Mouse (Mus musculus): Measurements from ENCODE around the gene Ccdc141.

The Ccdc141 gene

DNA sequence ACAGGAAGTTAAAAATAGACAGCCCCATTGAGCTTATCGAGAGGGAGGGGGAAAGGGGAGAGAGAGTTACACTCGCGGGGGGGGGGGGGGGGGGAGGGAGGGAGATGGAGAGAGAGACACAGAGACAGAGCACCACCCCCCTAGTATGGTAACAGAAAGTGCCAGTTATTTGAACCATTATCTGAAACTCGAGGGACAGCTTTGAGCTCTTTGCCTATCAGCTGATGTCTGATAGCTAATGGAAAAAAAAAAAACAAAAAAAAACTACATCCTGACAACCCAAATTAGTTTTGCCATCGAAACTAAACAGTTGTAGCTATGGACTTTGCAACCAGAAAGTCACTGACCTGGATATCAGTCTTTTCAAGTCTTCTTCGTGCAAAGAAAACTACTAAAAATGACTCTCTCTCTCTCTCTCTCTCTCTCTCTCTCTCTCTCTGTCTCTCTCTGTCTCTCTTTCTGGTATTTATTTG lies at the start of gene Ccdc141:
Ccdc141 (minus strand) TSS at position 4 of the 473 bp plus-strand sequence.
- no peak for DNase-seq (ENCODE audit: low spot score in 2 of 2)

DNA sequence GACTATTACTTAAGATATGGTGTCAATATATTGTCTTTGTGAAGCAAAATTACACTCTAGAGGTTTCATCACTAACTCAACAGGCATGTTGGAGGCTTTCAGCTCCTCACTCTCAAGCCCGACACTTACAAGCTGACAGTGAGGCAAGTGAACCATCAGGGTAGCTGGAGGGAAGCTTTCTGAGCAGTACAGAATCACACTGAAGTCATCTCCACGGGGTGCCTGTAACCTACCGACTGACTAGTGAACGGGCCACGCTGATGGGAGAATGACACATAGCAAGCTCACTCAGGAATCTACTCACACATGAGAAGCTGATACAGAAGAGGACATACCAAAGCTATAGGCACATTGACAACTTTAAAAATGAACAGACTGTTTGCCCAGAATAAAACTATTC lies 42.4 kb upstream of the Ccdc141 start:
- DNase-seq (ENCODE audit: low spot score in 2 of 2), result no peak

DNA sequence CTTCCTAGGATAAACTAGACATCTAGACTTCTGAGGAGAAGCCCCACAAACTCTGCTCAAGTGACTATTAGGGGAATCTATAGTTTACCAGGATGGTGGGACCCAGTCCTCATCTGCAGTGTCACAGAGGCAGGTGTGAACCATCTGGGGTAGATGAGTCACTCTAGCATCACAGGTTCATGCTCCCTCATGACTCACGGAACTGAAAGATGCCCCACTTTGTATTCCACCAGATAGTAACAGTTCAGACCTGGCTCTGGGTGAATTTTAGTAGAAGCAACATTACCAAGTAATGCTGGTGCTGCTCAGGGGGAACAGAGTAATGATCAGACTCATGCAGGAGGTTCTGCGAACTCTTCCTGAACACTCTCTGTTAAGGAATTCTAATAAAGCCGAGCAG lies 36.5 kb upstream of the Ccdc141 start:
- DNase-seq (ENCODE audit: low spot score in 2 of 2), result no peak

DNA sequence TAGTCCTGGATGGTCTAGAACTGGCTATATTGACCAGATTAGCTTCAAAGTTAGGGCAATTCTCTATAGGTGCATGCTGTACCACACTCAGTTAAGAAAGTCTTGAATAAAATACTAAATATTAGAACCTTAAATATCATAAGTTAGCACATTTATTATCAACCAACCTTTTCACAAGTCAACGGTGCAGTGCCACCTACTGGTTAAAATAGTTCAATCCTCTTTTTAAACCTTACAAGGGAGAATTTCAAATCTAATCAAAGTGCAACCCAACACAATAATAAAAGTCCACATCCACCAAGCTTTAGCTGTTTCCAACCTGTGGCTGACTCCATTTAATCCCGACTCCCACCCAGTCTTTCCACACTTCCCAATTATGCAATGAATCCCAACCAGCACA lies 33.5 kb upstream of the Ccdc141 start:
- peak in 1 of 2 experiments; percentile 36 for DNase-seq (ENCODE audit: low spot score in 2 of 2)

DNA sequence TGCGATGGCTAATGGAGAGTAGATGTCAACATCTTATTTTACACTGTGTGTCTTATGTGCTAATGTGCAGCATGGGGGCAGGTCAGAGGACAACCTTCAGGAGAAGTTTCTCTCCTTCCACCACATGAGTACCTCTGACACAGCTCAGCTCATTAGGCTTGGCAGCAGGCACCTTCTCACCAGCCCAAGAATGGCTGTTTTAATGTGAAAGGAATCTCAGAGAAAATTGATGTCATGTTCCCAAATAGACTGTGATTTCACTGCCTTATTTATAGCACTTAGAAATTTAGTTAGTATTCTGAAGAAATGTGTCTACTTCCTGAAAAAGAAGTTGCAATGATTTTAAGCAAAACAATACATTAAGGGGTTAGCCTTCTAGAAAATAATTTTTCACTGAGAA lies 31.5 kb upstream of the Ccdc141 start:
- DNase-seq (ENCODE audit: low spot score in 2 of 2), result no peak

DNA sequence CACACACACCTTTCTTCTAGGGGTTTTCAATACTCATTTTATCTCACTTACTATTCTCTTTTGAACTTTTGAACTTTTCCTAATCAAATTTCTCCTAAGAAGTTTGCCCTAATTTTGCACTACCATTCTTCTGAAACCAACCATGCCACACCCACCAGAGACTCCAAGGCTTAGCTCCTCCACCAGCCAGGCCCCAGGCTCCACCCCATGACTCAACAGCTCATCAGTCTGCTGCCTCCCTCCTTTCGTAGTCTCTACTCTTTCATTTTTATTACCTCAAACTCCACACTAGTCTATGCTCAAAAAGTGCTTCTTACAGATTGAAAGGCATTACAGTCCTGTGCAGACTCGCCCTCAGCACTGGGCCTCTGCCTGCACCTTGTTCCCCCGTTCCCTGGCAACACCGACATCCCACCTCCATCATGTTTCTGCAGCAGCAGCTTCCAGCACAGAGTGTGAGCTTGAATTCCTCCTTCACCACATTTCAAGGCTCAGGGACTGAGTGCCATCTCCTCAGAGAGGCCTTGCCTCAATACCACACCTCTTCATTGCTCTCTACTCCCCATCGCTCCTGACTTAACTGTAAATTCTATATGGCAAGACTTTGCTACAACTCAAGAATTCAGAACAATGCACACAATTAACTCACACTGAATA lies 30.6 kb upstream of the Ccdc141 start:
- no peak for DNase-seq (ENCODE audit: low spot score in 2 of 2)

DNA sequence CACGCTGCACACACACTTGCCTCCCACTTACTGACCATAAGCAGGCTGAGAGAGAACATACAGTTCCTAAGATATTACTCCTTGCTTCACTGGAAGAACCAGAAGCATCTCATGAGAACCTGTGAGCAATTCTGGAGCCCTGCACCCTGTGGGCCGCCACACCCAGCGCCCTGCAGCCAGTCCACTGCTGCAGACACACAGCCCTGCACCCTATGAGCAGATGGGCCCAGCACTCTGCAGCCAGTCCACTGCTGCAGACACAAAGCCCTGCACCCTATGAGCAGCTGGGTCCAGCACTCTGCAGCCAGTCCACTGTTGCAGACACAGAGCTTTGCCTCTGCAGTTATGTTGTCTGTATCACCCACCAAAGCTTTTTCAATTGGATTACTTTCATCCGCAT lies 29.9 kb upstream of the Ccdc141 start:
- DNase-seq (ENCODE audit: low spot score in 2 of 2), result no peak

DNA sequence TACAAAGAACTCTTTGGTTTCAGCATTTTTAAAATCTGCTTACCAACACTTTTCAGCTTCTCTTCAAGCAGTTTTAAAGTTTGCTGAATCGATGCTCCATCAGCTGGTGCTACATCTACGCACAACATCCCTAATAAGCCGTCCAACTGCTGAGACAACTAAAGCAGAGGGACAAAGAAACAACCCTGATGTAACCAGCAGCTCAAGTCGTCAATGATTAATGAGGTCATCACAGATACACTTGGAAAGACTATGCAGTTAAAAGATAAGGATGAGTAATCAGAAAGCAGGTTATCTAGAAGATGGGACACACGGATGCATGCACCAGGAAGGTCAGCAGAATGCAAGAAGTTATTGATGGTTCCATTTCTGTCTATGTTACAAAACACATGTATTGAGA lies 27.8 kb upstream of the Ccdc141 start:
- no peak for DNase-seq (ENCODE audit: low spot score in 2 of 2)

DNA sequence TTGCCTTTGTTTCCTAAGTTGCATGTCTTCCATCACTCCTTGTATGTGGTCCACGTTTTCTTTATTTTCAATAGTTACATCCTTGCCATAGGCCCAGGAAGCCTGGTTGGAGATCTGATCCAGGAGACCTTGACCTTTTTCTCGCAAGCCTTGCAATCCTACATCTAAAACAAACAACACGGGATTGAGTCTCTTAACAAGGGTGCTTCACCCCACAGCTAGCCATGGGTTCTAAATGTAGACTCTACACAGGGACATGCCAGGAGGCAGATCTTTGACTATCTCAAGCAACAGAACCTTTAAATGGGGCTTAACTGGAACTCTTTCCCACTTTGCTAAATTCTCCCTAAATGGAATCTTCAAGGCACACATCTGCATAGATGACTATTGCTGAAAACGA lies 26.4 kb upstream of the Ccdc141 start:
- DNase-seq (ENCODE audit: low spot score in 2 of 2), result no peak

DNA sequence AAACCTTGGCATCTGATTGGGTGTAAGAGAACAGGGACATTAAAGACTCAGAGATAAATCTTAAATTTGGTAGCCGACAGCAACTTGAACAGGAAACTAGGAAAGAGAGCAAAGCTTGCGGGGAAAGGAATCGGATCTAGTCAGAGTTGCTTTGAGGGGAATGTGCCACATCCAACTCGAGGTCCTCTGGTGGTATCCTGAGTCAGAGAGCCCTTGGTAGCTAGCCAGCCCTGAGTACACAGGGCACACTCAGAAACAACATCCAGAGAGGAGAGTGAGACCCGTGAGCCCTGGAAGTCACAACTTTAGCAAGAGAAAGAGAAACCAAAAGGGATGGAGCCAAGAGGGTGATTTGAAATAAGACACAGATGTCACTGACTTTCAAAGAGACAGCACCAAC lies 24.6 kb upstream of the Ccdc141 start:
- DNase-seq (ENCODE audit: low spot score in 2 of 2), result no peak

DNA sequence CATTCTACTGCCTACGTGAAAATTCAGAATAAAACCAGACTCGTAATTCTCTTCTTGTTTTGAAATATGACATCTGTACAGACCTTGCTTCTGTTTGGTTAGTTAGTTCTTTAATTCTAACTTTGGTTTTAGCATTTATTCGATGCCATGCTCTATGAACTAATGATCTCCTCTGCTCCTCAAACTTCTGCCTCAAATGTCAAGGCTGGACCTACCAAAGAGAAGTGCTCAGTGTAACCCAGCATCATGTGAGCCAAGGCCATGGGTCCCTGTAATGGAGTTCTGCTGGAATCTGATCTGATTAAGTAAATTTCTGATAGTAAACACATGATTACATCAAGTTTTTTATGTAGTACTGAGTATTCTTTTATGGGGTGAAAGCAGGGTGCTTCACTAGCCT lies 21.4 kb upstream of the Ccdc141 start:
- no peak for DNase-seq (ENCODE audit: low spot score in 2 of 2)

DNA sequence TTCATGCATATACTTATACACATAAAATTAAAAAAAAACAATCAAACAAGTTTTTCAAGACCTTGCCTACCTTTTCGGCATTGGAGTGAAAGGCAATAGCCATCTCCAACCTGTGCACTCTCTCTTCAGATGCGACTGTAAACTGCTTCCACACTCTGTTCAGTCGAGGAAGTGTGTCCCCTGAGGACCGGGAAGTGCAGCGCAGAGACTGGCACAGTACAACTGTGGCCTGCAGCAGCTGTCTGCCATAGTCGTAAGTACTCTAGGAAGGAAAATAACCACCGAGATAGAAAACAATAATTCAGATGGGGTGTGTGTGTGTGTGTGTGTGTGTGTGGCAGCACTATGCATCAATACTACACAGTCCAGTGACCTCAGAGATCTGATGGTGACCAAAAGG lies 20.5 kb upstream of the Ccdc141 start:
- no peak for DNase-seq (ENCODE audit: low spot score in 2 of 2)

DNA sequence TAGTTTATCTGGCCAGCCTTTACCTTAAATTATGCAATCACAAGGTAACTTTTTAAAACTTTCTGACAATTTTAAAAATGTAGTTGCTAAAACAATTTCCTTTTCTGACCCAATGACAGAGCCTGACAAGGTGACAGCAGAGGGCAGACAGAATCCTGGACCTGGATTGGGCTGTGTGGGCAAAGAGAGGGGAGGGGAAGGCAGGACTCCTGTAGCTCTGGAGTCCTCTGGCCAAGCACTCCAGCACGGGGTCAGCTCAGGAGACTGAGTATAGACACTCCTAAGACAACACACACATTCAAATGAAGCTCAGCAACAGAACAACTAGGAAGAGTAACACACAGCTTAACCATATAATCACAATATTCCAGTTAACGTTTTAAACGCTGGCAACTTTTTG lies 19.9 kb upstream of the Ccdc141 start:
- no peak for DNase-seq (ENCODE audit: low spot score in 2 of 2)

DNA sequence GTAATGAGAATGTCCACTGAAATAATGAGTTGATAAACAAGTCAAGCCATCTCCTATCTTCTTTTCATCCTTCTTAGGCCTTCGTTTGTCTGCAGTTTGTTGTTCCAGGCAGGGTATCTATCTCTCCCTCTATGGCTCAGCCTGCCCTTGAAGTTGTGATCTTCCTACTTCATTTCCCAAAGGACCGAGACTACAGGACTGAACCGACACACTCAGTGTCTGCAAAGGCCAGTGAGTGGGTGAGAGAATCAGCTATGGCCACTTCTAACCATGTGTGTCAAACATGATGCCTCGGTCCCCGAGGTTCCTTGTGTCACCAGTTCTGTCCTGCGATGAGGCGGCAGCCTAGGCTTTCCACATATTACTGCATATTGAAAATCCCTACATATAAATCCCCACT lies 19.2 kb upstream of the Ccdc141 start:
- no peak for DNase-seq (ENCODE audit: low spot score in 2 of 2)

DNA sequence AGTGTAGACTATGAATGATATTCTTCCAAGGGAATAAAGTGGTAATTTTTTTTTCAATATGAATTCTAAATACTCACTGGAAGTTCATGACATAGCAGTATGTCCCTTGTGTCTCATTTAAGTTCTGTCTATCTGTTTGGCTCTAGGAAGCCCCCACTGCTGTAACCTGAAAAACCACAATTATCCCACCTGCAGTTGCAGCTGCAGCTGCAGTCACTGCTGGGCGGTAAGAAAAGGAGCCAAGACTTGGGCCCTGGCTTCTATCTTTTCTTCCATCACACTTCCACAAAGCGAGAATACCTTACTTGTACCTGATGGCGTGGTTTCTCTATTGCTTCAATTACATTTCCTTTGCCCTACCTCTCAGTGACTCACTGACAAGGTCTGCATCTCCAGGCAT lies 17.1 kb upstream of the Ccdc141 start:
- peak; percentile 53 for DNase-seq (ENCODE audit: low spot score in 2 of 2)

DNA sequence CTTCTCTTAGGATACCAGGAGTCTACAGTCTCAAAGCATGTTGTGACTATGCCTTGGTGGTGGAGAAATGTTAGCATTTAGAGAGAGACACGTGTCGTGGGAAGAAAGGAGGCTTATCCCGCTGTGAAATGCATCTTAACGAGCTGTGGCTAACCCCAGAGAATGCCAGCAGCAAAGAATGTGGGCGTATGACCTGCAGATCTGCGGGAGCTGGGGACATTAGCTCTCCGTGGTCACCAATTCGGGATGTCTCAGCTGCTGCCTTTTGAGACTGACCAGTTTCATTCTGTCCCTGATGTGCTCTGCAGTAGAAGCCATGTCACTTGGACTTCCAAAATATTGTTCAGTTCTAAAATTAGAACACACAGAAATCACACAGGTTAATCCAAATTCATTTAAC lies 16.5 kb upstream of the Ccdc141 start:
- no peak for DNase-seq (ENCODE audit: low spot score in 2 of 2)

DNA sequence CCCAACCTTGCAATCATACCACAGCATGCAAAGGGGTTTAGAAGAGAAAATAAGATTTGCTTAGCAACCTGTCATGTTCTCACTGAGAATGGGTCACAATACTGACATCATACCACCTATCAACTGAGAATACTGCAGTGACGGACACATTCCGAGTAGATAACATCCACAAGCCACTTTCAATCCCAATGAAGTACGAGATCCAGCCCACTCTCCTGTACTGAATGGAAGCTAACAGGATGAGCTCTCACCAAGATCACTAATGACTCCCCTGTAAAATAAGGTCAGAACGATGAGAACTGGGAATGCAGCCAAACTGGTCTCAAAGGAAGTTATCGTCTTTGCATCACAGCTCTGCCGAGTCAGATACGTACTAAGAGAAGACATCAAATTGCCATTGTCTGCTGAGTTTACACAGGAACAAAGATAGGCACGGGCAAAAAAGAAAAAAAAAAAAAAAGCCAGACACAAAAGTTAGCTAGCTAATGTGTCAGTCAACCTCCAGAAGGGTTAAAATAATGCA lies 13.7 kb upstream of the Ccdc141 start:
- DNase-seq (ENCODE audit: low spot score in 2 of 2), result no peak

DNA sequence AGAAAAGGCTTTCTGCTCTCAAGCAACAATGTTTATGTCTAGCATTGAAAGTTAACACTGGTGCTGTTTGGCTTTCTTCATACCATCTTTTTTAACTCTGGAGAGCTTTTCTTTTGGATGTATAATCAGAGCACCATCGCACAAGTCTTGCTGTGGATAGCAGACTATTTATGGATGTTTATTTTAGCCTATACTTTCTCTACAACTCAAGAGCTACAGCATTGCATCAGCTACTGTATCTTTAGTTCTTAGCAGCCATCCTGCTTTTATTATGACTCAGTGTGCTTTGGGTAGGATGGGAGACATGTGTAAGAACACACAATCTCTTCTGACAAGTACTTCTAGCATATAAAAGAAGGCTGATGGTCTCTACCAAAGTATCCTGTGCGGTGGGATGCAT lies 13.2 kb upstream of the Ccdc141 start:
- no peak for DNase-seq (ENCODE audit: low spot score in 2 of 2)

DNA sequence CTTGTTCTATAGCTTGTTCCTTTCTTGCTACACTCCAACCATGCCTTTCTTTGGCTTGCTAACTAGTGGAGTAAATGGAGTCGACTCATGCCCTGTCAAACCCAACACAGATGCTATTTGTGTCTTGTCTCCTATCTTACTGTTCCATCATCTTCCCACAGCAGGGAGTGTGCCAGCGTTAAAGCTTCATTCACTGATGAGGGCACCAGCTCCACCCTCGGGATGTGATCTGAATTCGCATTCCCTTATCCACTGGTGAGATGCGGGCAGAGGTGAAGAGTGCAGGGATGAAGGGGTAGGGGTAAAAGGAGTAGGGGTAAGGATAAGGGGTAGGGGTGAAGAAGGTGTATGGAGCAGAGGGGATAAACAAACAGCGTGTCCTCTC lies 12.6 kb upstream of the Ccdc141 start:
- DNase-seq (ENCODE audit: low spot score in 2 of 2), result no peak

DNA sequence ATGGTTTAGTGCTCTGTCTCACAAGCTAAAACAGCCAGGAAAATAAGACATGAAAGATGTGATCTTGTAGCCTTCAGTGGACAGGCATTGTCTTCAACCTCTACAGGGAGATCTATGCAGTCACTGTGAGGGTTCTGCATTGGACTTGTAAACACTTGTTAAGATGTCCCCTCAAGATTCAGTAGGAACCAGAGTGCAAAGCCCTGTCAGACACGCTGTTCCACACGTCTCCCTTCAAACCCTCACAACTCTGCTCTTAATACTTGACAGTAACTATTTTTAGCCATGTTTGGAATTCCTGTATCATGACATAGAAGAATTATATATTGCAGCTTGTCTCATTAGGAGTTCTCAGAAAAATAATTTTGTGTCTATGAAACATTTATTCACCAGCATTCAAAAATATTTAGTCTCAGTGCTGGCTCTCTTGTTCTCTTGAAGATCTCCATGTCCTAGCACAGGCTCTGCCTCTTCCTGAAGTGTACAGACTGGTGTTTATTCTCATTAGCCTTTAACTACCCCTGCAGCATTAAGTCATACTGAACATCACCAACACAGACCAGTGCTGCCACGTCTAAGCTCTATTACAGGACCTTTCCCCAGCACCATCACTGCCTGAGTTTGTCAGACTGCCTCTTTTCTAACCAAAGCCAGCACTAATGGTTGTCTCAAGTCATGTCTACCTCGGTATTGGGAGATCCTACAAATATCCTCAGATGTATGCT lies 12.0 kb upstream of the Ccdc141 start:
- DNase-seq (ENCODE audit: low spot score in 2 of 2), result no peak

DNA sequence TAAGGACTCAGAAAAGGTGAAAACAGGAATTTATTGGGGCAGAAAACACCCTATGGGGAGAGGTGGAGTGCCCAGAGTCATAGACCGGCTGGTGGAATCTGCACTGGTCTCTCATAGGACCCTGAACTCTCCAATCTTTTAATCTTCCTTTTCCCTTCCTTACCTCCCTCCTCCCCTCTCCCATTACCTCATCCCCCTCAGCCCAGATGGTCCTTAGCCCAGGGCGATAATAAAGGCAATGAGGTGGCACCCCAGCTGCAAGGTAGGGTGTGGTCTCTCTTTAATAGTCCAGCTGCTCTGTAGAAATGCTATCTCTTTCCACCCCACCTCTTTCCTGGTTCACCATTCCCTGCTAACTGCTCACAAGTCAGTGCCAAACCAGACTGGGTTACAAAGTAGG lies 7.0 kb upstream of the Ccdc141 start:
- no peak for DNase-seq (ENCODE audit: low spot score in 2 of 2)

DNA sequence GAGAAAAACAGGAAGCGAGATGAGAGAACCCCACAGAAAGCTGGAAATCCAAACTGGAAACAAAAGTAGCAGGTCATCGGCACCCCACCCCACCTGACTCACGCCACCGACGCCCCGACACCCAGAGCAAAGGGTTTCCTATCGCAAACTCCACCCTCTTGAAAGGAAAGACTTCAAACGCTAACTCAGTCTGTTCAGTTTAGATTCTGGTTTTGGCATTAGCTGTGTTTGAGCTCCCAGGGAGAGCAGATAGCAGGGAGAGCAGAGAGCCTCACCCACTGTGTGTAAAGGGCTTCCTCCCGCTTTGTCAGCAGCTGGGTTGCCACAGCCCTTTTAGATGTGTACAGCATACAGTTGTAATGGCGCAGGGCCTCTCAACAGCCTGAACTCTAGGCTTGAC lies 6.0 kb upstream of the Ccdc141 start:
- DNase-seq (ENCODE audit: low spot score in 2 of 2), result peak; percentile 31 to 37

DNA sequence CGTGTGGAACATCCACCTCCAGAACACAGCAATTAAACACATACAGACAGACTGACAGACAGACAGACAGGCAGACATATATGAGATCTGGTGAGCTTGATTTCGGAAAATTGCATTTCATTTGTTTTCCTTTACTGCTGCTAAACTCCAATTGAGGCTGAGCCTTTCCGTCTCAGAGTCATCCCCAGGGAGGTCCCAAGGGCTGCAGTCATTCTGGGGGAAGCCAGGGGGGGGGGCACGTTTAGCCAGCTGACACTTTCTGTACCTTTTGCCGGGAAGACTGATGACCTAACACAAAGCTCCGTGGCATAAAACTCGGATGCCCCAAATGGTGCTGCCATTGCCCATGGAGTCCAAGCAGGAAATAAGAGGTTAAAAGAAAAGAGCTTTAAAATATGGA lies 5.0 kb upstream of the Ccdc141 start:
- DNase-seq (ENCODE audit: low spot score in 2 of 2), result no peak
